Mouse (Mus musculus) adrenal gland, postnatal 4 days (tissue): ENCODE data around the gene Daam2. TPM values are rescaled to one million over a fixed set of nuclear protein-coding genes. Genes with fewer than 3 reads are reported as not detected.

Experiments used
- DNase-seq, 2 experiments: peaks; one replicate each; pipeline ENCODE4 v3.0.0; 2021 to 2022; ENCODE audit warnings: low spot score in 2 of 2, mixed read lengths in 2 of 2
- total RNA-seq, 2 experiments: library from RNA; stranded (reverse); gene quantifications; 2 replicates each; pipeline ENCODE4 v1.2.3; 2021

The Daam2 gene
- total RNA-seq, 2 experiments from 2014 or later, result 38.3 to 39.6 TPM

- DNase-seq, result no peak
Observed at GRCm38 (mm10) chr17:49434236-49434635, 129.9 kb downstream of the Daam2 start.

- no peak for DNase-seq
Observed at GRCm38 (mm10) chr17:49433071-49433470, 131.1 kb downstream of the Daam2 start.

GRCm38 (mm10) chr17:49432071-49432711 is 132.0 kb downstream of the Daam2 start:
- no peak for DNase-seq

GRCm38 (mm10) chr17:49431176-49431575 is 133.0 kb downstream of the Daam2 start:
- DNase-seq, result no peak

- no peak for DNase-seq
Observed at GRCm38 (mm10) chr17:49430136-49430535, 134.0 kb downstream of the Daam2 start.

- no peak for DNase-seq
Observed at GRCm38 (mm10) chr17:49429471-49430129, 134.5 kb downstream of the Daam2 start.

GRCm38 (mm10) chr17:49428751-49429415 is 135.3 kb downstream of the Daam2 start:
- no peak for DNase-seq

- peak; percentile 81 to 90 for DNase-seq
Observed at GRCm38 (mm10) chr17:49428239-49428688, 135.9 kb downstream of the Daam2 start, which contains the start of gene Mocs1. Gene Mocs1, plus strand, starts transcription at chr17:49428362.

- no peak for DNase-seq
Observed at GRCm38 (mm10) chr17:49427631-49428238, 136.4 kb downstream of the Daam2 start.

- DNase-seq, result no peak
Observed at GRCm38 (mm10) chr17:49423872-49424271, 140.3 kb downstream of the Daam2 start.

- DNase-seq, result no peak
Observed at GRCm38 (mm10) chr17:49423067-49423325, 141.1 kb downstream of the Daam2 start.

GRCm38 (mm10) chr17:49422286-49423066 is 141.7 kb downstream of the Daam2 start:
- no peak for DNase-seq

- no peak for DNase-seq
Observed at GRCm38 (mm10) chr17:49419813-49420212, 144.3 kb downstream of the Daam2 start.

GRCm38 (mm10) chr17:49416228-49416627 is 147.9 kb downstream of the Daam2 start:
- no peak for DNase-seq

GRCm38 (mm10) chr17:49413554-49413953 is 150.6 kb downstream of the Daam2 start:
- no peak for DNase-seq

GRCm38 (mm10) chr17:49412974-49413373 is 151.2 kb downstream of the Daam2 start:
- DNase-seq, result no peak

Other genes starting within 250 kb of the Daam2 start
- gene Mocs1, start 136.0 kb downstream of the Daam2 start, total RNA-seq, result 10 to 100 TPM; 49.9 to 58.4 TPM
- 1 to 10 TPM in 1 of 2 experiments, under 1 TPM in 1; 0.79 to 2.0 TPM for gene Kif6, start 50.8 kb upstream of the Daam2 start, total RNA-seq